Mouse (Mus musculus) kidney, adult 2 months (tissue): ENCODE data around the gene Fat2.

Experiments
- CTCF ChIP-seq: fragments of 200-500 bp; conservative IDR thresholded peaks from 2 replicates; pipeline ENCODE4 v1.5.1; 2011; ENCODE audit warnings: low read depth, mild to moderate bottlenecking, control low read depth, low read length, moderate library complexity, mixed read lengths; ENCODE audit not compliant: insufficient read depth, insufficient read length
- POLR2A ChIP-seq: fragments of 200-500 bp; IDR thresholded peaks from one replicate; pipeline ENCODE4 v1.6.1; 2011; ENCODE audit warnings: low read depth, low read length, control low read depth

GRCm38 (mm10) chr11:55234288-55234687 lies 102.1 kb downstream of the Fat2 start:
- TF ChIP-seq CTCF (no peak), POLR2A (no peak)
